Mouse (Mus musculus) common myeloid progenitor, adult 5-6 weeks (primary cell): ENCODE data around the gene Ptprh. TPM values are rescaled to one million over a fixed set of nuclear protein-coding genes. Genes with fewer than 3 reads are reported as not detected.

Experiments
- ATAC-seq: replicated peaks from 2 replicates; pipeline ENCODE4 v1.8.0; 2016; ENCODE audit warnings: low read depth, mild to moderate bottlenecking, moderate TSS enrichment, inconsistent platforms; ENCODE audit not compliant: poor library complexity, severe bottlenecking
- total RNA-seq: library from RNA; stranded (forward); fragments of 200-1000, 187-1606 nt; gene quantifications from 2 replicates; pipeline ENCODE4 v1.2.3, GENCODE M21; 2017

The Ptprh gene
- total RNA-seq, 1 experiment from 2014 or later = not detected

- ATAC-seq = peak; percentile 92
Measured at GRCm38 (mm10) chr7:4526341-4527301, 77.2 kb downstream of the Ptprh start.

- ATAC-seq = peak; percentile 62
Measured at GRCm38 (mm10) chr7:4524212-4524922, 79.5 kb downstream of the Ptprh start, which contains the start of gene Tnni3. Gene Tnni3, minus strand, starts transcription at chr7:4524229.

GRCm38 (mm10) chr7:4523205-4524130, 80.4 kb downstream of the Ptprh start:
- ATAC-seq = no peak

GRCm38 (mm10) chr7:4522292-4522691, 81.5 kb downstream of the Ptprh start:
- ATAC-seq = no peak

GRCm38 (mm10) chr7:4521231-4522003, 82.4 kb downstream of the Ptprh start:
- ATAC-seq = no peak

GRCm38 (mm10) chr7:4518487-4518886, 85.4 kb downstream of the Ptprh start:
- no peak; the same call in 1 of the 2 replicates for ATAC-seq

- no peak for ATAC-seq
Measured at GRCm38 (mm10) chr7:4516332-4517050, 87.3 kb downstream of the Ptprh start, which contains the start of gene Tnnt1. Gene Tnnt1, minus strand, starts transcription at chr7:4516382.

- no peak for ATAC-seq
Measured at GRCm38 (mm10) chr7:4515853-4516252, 88.0 kb downstream of the Ptprh start.

GRCm38 (mm10) chr7:4513829-4514712, 89.8 kb downstream of the Ptprh start:
- no peak for ATAC-seq

GRCm38 (mm10) chr7:4513236-4513635, 90.6 kb downstream of the Ptprh start:
- ATAC-seq = peak; percentile 38

- no peak for ATAC-seq
Measured at GRCm38 (mm10) chr7:4511489-4512224, 92.2 kb downstream of the Ptprh start.

GRCm38 (mm10) chr7:4509863-4510608, 93.8 kb downstream of the Ptprh start:
- ATAC-seq = peak; percentile 77

- ATAC-seq = peak; percentile 48
Measured at GRCm38 (mm10) chr7:4508739-4509116, 95.1 kb downstream of the Ptprh start.

GRCm38 (mm10) chr7:4508062-4508738, 95.6 kb downstream of the Ptprh start:
- ATAC-seq = no peak

- ATAC-seq = no peak
Measured at GRCm38 (mm10) chr7:4507220-4507619, 96.6 kb downstream of the Ptprh start.
